Mouse (Mus musculus) CH12.LX (cell line): ENCODE results near the gene Dnm3.
A peak's percentile ranks its signal among the peaks of the same experiment; 100 is the strongest.

Experiments used
- CTCF ChIP-seq, 2 experiments: IDR thresholded peaks in 1 of 2; conservative IDR thresholded peaks in 1 of 2; 2 replicates each; pipeline ENCODE4 v1.5.1; 2011 to 2012; ENCODE audit warnings: low read depth in 2 of 2, low read length in 2 of 2, improper control_type of control experiment in 1 of 2, inconsistent platforms in 1 of 2, mild to moderate bottlenecking in 1 of 2, moderate library complexity in 1 of 2
- GABPA ChIP-seq: IDR thresholded peaks from 2 replicates; pipeline ENCODE4 v1.6.1; 2012; ENCODE audit warnings: low read depth, low read length, improper control_type of control experiment, inconsistent platforms; ENCODE audit not compliant: insufficient replicate concordance
- KAT2A ChIP-seq: IDR thresholded peaks from 2 replicates; pipeline ENCODE4 v1.6.1; 2012; ENCODE audit warnings: low read length, improper control_type of control experiment, inconsistent platforms; ENCODE audit not compliant: insufficient replicate concordance
- POLR2A ChIP-seq: IDR thresholded peaks from 2 replicates; pipeline ENCODE4 v1.6.1; 2011; ENCODE audit warnings: low read depth, mild to moderate bottlenecking, improper control_type of control experiment, low read length
- TBP ChIP-seq: conservative IDR thresholded peaks from 2 replicates; pipeline ENCODE4 v1.6.1; 2011; ENCODE audit warnings: low read depth, low read length, improper control_type of control experiment
- ZNF384 ChIP-seq: IDR thresholded peaks from 2 replicates; pipeline ENCODE4 v1.6.1; 2012; ENCODE audit warnings: low read depth, low read length, improper control_type of control experiment, inconsistent platforms

DNA sequence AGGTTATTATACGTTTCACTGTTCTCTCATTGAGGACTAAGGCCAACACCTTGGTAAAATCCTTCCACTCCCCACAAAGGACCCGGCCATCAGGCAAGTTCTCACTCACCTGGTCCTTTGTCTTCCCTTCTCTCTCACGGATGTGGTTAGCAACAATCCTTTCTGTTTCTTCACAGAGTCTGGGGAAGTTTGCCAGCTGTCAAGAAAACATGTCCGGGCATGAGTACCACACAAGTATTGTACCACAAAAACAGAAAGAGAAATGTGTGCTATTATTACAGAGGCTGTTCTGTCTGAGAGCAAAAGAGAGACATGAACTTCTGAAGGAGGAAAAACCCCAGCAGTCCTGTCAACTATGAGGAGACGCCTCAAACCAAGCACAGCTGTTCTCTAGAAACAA, 182.4 kb downstream of the Dnm3 start:
- TF ChIP-seq ZNF384 = peak; percentile 24; the same call in 1 of the 2 replicates
- TF ChIP-seq CTCF (conservative IDR thresholded peaks at IDR 0.05 in 1 of 2, IDR thresholded peaks at IDR 0.05 in 1 of 2; ENCODE audit: low read depth in 2 of 2, low read length in 2 of 2) = no peak
- TF ChIP-seq TBP = no peak
- TF ChIP-seq POLR2A = no peak
- TF ChIP-seq KAT2A = no peak
- TF ChIP-seq GABPA = no peak
